Mouse (Mus musculus): ENCODE measurements around the gene Arrdc3. TPM values are rescaled to one million over a fixed set of nuclear protein-coding genes. Genes with fewer than 3 reads are reported as not detected.

Gene Arrdc3
- polyA plus RNA-seq, 1 experiment: 15.0 TPM

GRCm38 (mm10) chr13:80940860-80941630, 57.9 kb downstream of the Arrdc3 start:
- Histone ChIP-seq H3K4me1 (ENCODE audit: control insufficient read depth, insufficient read depth, insufficient read length, low read length) (peaks cover 10% of the 10 kb centered on the region), H3K27ac (replicated peaks; ENCODE audit: low read depth, low read length) (peak overlapping the region; percentile 87), H3K4me3 (ENCODE audit: insufficient read depth, low read depth, low read length) (no peak overlapping the region)

- no peak overlapping the region for H3K27ac ChIP-seq (replicated peaks; ENCODE audit: low read depth, low read length)
- no peak overlapping the region for H3K4me3 ChIP-seq (ENCODE audit: insufficient read depth, low read depth, low read length)
- H3K4me1 ChIP-seq (ENCODE audit: control insufficient read depth, insufficient read depth, insufficient read length, low read length): peaks cover 10% of the 10 kb centered on the region
Observed at GRCm38 (mm10) chr13:80944532-80944931, 61.3 kb downstream of the Arrdc3 start.

All from brown adipose tissue, adult 24 weeks (tissue).